Mouse (Mus musculus) left cerebral cortex, postnatal 25 days (tissue): ENCODE results near the gene Sptbn4. TPM values are rescaled to one million over a fixed set of nuclear protein-coding genes. Genes with fewer than 3 reads are reported as not detected.
A peak's percentile ranks its signal among the peaks of the same experiment; 100 is the strongest.

ENCODE experiments used
- DNase-seq, 2 experiments: peaks; one replicate each; pipeline ENCODE4 v3.0.0; 2022; ENCODE audit warnings: low spot score in 2 of 2, mixed read lengths in 1 of 2
- intact Hi-C: fragments of 180-260 bp; cut with DNase I; formaldehyde crosslinking; loops from one replicate; pipeline ENCODE4 v1.15.1; 2025
- total RNA-seq, 2 experiments: library from RNA; stranded (reverse); gene quantifications; 2 replicates each; pipeline ENCODE4 v1.2.3; 2021

Gene Sptbn4
- total RNA-seq, 2 experiments from 2014 or later: 132 to 139 TPM

DNA sequence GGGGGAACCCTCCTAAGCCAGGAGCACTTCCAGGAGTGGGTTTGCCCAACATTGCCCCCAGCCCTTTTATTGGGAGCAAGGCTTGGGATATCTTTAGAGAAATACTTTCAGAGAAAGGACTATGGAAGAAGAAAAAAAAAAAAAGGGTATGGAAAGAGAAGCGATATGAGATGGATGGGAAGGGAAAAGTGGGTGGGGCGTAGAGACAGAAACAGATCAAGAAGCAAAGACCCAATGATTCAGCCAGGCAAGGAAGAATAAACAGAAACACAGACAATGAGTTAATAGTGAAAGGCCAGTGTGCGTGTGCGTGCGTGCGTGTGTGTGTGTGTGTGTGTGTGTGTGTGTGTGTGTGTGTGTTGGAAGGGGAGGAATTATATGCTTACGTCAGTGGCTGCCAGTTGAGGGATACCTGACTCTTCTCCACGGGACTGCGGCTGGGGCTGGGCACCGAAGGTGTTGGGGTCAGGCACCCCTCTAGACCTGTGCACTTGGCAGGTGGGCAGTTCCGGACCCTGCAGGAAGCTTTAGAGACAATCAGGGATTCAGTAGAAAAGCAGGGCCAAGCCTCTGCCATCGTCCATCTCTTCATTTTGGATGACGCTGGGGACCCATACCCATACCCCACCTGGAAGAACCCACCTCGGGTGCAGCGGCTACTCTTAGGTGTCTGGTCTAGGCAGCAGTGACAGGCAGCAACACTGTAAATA, 112.3 kb downstream of the Sptbn4 start:
- no peak for DNase-seq
- intact Hi-C loops: loop anchor here (5.0 kb wide), 4 partner anchors 112 to 192 kb away; partner anchors contain the start of genes Blvrb, Sertad1 and Sptbn4

DNA sequence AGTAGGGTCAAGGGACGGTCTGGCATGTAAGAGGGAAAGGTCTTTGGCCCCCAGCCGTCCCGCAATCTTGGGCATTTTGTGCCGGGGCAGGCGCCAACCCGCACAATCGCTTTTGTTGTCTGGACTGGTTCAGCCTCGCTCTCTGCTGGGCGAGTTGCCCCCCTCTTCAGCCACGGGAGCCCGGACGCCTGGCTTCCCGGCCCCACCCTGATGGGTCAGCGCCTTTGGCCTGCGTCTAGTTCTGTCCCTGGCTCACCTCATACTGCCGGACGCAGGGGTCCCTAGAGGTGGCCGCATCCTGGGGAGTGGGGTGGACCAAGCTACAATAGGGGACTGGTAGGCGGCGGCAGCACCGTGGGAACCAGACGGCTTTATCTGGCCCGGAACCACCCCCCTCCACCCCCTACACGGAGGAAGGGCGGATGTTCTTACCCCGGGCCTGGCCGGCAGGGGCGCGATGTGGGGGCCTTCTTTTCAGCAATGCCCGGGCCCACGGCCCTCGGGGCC, 113.0 kb downstream of the Sptbn4 start:
- intact Hi-C loops: no loop called here
- no peak for DNase-seq

DNA sequence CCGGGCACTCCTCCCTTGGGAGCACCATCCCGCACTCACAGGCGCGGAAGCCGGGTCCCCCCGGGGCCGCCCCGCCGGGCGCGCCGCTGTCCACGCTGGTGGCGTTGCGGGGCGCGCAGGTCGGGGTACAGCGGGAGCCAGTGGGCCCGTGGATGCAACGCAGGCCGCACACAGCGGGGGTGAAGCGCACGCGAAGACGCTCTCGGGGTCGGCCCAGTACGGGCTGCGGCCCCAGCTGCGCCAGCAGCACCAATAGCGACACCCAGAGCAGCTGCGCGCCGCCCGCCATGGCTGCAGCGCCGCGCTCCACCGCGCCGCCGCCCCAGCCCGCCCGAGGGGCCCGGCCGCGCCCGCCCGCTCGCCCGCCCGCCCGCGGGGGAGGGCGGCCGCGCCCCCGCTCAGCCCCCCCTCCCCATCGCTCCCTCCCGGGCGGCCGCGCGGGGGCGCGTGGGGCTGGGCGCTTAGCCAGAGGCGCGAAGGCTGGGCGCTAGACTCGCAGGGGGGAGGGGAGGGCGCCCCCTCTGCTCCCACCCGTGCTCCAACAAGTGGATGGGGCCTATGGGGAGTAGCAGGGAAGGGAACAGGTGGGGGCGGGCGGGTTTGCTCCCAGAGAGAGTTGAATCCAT, 114.1 kb downstream of the Sptbn4 start:
- intact Hi-C loops: loop anchor here (2.0 kb wide), 1 partner anchor 69 kb away; no protein-coding TSS in a partner anchor
- no peak for DNase-seq

DNA sequence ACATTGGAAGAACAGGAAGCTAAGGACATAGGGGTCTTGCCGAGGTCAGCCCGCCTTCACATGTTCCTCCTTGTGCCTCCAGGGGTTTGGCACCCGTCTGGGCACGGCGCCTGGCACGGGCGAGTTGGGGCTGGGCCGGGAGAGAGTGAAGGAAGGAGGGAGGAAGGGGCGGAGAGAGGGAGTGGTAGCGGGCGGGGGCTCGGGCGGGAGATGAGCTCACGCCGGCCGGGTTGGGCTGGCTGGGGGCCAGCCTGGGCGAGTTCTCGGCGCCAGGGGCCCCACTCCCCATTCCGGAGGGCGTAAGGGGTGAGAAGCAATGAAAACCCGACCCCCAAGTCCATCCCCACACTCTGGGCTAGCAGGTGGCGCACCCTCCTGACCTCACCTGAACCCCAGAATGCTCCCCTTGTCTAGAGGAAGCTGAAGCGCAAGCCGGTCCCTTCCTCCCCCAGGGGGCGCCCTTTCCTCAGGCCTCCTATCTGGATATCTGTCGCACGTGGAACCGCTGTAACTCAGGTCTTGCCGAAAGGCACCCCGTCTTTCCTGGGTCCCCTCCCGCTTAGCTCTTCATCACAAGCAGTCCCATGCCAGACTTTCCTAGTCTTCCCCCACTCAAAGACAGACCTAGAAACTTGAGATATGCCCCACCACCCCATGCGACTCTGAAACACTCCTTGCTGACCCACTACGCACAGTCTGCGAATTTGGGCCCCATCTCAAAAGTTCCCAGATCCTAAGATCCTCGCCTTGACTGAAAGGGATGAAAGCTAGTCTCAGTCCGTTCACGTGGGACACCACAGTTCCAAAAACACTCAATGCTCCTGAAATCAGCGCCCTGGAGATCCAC, 114.9 kb downstream of the Sptbn4 start:
- intact Hi-C loops: loop anchor here (2.0 kb wide), 1 partner anchor 70 kb away; no protein-coding TSS in a partner anchor
- peak; percentile 76 to 78 for DNase-seq

DNA sequence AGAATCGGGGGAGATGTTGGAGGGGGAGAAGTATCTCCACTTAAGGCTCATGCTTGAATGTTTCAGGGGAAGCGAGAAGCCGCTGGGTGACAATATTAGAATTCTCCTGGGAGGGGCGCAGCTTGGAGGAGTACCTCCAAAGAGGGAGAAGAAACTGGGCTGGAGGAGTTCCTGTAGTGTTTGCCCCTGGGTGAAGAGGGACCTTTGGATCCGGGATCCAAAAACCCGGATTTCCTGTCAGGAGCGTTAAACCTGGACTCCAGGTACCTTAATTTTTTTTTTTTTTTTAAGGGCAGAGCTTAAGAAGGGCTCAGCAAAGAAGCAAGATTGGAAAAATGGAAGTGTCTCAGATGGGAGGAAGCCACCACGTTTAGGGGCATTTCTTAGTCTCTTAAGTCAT, 115.6 kb downstream of the Sptbn4 start:
- DNase-seq: no peak
- intact Hi-C loops: loop anchor here (2.0 kb wide), 1 partner anchor 71 kb away; no protein-coding TSS in a partner anchor

DNA sequence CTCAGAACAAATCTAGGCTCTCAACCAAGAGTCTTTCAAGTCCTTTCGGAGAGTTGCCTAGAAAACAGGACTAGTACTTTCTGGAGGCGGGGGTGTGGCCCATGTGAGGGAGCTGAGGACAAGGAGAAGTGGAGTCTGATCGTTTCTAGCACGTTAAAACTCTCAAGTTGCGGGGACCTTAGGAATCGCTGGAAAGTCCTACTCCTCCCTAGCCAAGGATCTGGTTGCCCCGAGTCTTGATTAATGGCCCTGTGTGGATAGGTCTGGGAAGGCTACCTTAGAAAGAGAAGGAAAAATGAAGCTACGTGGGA, 116.0 kb downstream of the Sptbn4 start:
- peak in 1 of 2 experiments; percentile 55 for DNase-seq
- intact Hi-C loops: no loop called here

DNA sequence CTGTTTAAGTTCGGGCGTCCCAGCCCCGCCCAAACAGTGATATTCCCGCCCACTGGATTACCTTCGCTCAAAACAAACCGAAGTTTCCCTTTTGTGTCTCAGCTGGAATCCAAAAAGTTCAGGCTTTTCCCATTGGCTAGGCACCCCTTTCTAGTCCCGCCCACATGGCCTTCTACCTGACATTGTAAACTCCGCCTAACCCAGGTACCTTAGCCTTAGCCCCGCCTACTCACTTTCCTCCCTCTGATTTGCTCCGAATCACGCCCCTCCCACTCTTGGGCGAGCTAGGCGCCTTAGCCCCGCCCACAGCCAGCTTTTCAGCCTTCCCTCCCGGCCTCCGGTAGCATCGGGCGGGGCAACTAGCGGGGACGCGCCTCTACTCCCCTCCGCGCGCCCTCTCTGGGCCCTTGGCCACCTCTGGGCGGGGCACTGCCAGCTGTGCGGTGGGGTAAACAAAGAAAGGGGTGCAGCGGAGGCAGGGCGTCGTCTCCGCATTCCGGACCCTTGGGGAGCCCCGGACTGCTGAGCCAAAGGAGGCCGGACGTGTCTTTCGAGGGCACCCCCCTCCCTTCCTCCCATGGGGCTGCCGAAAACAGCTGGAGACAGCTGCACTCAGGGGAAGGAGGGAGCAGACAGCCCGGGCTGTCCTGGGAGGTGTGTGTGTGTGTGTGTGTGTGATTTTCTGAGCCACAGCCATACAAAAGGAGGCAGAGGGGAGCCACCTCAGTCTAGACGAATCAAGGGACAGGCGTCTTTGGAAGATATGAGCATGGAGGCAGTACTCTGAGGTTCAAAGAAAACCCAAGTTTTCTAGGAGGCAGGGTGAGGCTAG, 116.6 kb downstream of the Sptbn4 start:
- DNase-seq: peak in 1 of 2 experiments; percentile 69
- intact Hi-C loops: no loop called here

DNA sequence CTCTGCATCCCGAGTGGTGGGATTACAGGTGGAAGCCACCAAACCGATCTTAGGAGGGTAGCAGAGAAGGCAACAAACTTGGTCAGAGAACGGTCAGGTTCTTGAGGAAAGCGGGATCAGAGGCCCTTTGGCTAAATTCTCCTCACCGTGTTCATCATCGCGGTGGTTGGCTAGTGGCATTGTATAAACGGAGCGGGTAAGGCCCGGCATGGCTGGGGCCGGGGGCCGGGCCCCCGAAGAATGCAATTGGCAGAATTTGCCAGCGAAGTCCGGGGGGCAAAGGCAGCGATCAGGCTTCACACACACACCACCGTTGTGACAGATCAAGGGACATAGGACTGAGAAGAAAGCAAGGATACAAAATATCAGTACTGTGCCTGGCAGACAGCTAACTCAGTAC, 117.5 kb downstream of the Sptbn4 start:
- DNase-seq: no peak
- intact Hi-C loops: loop anchor here (1.0 kb wide), 1 partner anchor 28 kb away; no protein-coding TSS in a partner anchor

DNA sequence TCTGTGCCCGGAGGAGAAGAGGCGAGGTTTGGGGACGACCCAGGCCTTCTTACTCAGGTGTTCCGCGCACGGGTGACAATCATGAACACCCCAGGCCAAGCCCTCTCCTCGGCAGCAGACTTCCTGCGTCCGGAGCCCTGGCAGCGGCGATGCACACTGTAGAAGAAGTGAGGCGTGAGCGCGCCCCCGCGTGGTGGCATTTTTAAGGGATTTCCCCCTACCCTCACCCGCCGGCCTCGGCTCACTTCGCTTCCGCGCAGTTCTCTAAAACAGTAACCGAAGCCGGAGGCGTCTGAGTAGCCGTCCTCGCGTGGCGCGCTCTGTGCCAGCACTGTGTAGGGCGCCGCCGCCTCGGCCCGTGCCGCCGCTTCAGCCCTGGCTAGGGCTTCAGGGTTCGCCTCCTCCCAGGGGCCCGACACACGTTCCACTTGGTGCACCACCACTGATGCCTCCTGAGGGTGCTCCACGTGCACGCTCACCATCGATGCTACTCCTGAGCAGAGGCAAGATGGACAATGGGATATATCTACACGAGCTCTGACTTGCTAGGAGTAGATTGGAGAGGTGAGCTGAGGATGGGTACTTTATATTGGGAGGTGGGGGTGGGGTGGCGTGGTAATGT, 118.0 kb downstream of the Sptbn4 start:
- intact Hi-C loops: loop anchor here (1.0 kb wide), 1 partner anchor 27 kb away; no protein-coding TSS in a partner anchor

DNA sequence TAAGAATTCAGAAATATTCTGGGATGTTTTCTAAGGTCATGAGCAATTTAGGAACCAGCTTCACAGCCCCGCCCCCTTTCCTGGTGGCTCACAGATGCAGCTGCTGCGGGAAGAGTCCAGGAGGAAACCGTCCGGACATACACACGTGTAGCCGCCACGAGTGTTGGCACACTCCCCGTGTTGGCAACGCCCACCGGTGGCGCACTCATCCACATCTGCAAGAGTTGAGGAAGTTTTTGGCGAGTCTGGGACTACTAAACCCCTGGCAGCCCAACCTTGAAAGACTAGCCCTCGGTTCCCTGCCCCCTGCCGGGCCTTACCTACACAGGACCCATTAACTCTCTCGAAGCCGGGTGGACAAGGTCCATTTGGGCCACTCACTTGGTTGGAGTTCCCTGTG, 118.8 kb downstream of the Sptbn4 start:
- DNase-seq: no peak
- intact Hi-C loops: loop anchor here (1.0 kb wide), 1 partner anchor 26 kb away; no protein-coding TSS in a partner anchor

More for the DNA sequence above, 118.0 kb downstream of the Sptbn4 start:
- DNase-seq: peak; percentile 69 to 80

DNA sequence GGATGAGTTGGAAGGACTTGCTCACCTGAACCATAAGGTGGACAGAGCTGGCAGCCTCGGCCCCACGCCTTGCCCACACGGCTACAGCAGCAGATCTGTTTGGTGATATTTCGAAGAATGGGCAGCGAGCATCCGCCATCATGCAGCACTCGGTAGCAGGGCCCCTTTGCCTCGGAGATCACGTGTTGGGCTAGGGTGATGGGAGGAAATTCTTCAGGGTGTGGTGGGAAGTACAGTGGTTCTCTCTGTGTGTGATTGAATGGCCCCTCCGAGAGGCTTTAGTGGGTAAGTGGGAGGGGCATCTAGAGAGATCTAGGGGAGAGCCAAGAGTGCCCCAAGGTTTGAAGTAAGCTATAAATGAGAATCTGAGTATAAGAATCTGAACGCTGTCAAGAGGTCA, 119.3 kb downstream of the Sptbn4 start:
- intact Hi-C loops: no loop called here
- DNase-seq: no peak

DNA sequence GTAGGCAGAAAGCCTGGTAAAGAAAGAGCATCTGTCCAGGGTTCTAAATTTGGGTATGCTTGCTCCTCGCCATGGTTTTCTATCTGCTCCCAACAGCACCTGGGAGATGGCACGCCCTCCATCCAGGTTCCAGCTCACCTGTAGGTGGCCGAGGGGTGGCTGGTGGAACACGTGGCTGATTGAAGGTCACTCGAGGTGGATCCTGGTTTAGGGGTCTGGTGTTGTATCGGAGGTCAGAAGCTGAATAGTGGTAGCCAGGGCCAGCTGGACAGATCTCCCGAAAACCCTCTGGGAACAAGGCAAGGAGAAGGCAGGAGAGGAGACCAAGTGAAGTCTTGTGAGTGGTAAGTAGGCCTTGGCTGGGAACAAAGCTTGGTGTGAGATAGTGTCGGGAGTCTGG, 120.0 kb downstream of the Sptbn4 start:
- intact Hi-C loops: no loop called here
- DNase-seq: no peak

DNA sequence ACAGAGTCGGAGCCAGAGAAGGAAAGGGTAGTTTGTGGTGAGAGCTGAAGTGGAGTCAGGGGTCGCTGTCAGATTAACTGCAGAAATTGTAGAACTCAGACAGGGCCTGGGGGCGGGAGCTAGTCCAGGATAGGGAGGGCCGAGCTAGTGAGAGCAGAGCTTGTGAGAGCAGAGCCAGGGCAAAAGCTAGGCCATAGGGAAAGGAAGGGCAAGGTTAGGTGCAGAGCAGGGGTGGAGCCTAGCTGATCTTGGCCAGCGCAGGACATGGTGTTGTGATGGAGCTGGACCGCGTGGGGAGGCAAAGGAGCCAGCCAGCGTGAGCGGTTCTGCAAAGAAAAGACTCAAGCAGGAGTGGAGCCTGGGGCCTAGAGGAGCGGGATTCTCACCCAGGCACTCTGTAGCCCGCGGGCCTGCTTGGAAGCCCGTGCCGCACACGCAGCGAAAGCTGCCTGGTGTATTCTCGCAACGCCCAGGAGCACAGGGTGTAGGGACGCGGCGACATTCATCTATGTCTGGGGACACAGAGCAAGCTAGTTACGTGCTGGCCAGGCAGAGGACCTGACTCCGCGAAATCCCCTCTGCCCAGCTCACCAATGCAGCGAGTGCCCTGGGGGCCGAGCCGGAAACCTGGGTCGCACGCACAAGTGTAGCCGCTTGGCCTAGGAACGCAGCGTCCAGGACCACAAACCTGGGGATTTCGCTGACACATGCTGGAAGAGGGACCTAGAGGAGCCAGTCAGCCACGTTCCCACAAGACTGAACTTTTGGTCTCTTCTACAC, 121.2 kb downstream of the Sptbn4 start:
- intact Hi-C loops: no loop called here
- DNase-seq: no peak

DNA sequence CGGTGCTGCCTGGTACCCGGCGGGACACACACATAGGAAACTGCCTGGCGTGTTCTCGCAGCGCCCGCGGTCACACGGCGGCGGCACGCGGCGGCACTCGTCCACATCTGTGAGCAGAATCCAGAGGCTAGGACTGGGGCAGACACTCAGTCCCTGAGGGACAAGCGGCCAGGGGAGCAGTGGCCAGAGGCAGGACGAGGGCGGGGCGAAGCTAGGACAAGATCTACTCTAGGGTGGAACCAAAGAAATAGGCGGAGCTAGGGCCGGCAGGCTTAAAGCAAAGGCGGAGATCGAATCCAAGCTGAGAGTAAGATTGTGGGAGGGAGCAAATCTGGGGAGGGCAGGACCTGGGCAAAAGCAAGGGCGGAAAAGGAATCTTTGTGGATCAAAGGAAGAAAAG, 121.8 kb downstream of the Sptbn4 start:
- no peak for DNase-seq

DNA sequence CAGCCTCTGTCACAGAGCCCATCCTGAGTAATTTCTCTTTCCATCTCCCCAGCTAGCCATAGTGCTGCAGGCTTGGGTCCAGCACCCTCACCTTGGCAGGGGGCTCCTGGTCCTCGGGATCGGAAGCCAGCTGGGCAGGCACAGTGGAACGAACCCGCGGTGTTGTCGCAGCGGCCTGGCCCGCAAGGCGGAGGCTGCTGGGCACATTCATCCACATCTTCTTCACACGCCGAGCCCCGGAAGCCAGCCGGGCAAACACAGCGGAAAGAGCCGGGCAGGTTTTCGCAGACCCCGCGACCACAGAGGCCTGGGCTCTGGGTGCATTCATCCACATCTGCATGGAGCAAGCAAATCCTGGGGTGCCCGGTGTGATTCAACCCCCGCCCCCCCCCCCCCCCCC, 122.6 kb downstream of the Sptbn4 start:
- intact Hi-C loops: no loop called here
- no peak for DNase-seq

More for the DNA sequence above, 121.8 kb downstream of the Sptbn4 start:
- intact Hi-C loops: no loop called here

DNA sequence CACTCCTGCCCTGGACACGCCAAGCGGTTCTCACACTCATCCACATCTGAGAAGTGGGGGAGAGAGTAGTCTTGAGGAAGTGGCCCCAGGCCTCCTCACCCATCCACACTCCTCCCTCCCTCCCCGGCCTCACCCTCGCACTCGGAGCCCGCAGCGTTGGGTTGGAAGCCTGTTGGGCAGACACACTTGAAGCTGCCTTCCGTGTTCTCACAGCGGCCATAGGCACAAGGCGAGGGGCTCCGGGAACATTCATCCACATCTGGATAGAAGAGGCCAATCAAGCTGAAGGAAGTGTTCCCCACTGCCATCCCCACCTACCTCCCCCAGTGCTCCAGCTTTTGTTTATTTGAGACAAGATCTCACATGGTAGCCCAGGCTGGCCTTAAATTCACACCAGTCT, 123.3 kb downstream of the Sptbn4 start:
- intact Hi-C loops: no loop called here
- DNase-seq: no peak

DNA sequence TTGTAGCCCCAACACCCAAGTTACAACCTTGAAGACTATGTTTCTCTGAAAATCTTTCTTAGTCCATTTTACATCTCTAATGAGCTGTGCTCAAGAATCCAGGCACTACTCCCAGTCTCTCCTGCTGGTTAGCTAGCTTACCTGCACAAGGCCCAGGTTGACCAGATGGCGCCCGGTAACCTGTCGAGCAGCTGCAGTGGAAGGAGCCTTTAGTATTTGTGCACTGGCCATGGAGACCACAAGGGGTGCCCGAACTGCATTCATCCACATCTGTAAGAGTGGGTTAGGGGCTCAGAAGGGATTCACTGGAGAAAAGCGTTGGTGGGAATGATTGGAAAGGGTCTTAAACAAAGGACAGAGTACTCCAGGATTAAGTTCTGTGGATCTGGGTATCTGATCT, 124.5 kb downstream of the Sptbn4 start:
- intact Hi-C loops: no loop called here
- DNase-seq: no peak

DNA sequence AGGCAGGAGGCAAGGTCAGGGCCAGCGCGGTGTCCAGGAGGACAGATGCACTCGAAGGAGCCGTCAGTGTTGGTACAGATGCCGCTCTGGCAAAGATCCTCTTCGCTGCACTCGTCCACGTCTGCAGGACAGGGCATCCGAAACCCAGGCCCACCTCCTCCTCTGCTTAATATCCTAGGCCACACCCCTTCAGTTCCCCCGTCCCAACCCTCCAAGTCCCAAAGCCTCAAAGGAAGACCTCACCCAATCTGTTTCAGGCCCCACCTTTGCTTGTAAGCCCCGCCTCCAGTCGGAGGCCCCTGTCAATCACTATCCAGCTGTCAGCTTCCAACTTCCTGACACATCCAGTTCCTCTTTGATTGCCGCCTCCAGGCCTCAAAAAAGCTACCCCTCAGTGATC, 125.2 kb downstream of the Sptbn4 start:
- intact Hi-C loops: no loop called here
- no peak for DNase-seq
